Mouse (Mus musculus) erythroblast, embryonic 14.5 days (primary cell): ENCODE measurements at regions not wholly inside any gene's neighbourhood (a gene's known extent, or its start where the extent isn't known, plus 50 kb on each side); places are given as distances from the start of the nearest gene placed in this dataset.

Experiments used
- GATA1 ChIP-seq: IDR thresholded peaks from 2 replicates; pipeline ENCODE4 v1.6.1; 2012; ENCODE audit warnings: low read length, inconsistent platforms, mixed read lengths
- TAL1 ChIP-seq: IDR thresholded peaks from 3 replicates; pipeline ENCODE4 v1.6.1; 2012; ENCODE audit warnings: low read length, inconsistent platforms, mixed read lengths

- TF ChIP-seq TAL1, result no peak
- TF ChIP-seq GATA1, result no peak
Observed at GRCm38 (mm10) chr6:140258101-140258500, 165.8 kb upstream of the Plekha5 start.
